Mouse (Mus musculus) layer of hippocampus, adult 9-11 months (tissue): ENCODE measurements around the gene Smim20.

Experiments
- DNase-seq: peaks from one replicate; pipeline ENCODE4 v3.0.0; 2022

Smim20 gene

DNA sequence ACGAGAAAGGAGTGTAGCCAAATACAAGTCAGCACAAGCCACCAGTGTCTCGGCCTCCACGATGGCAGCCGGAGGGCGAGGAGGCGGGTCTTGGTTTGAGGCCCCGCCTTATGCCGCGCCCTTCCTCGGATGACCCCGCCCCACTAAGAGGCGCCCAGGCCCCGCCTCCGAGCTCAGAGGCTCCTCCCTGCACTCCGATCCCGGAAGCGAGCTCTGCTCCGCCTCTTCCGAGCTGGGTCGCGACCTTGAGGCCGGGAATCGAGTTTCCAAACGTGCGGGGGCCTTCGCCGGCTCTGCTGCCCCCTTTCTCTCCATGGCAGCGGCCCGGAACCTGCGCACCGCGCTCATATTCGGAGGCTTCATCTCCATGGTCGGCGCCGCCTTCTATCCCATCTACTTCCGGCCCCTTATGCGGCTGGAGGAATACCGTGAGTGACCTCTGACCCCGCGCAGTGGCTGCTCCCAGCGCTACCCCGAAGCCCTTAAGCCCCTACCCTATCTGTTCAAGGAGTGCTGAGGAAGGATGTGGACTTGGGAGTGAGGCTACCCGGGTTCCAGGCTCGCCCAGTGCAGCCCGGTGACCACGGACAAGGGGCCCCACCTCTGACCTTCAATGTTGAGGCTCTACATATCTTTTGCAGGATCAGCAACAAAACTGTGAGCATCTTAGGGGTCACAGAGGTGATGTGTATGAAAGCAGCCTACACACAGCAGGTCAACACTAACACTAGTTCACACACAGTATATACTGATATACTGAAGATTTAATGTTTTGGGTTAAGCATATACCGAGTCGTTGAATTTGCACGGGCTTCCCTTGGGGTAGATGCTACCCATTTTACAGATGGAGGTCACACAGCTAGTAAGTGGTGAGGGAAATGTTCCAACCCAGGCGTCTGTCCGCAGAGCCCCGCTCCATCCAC, at the start of gene Smim20:
Gene Smim20 (plus strand): TSS at position 153 of the 923 bp plus-strand sequence.
- peak; percentile 82 for DNase-seq

DNA sequence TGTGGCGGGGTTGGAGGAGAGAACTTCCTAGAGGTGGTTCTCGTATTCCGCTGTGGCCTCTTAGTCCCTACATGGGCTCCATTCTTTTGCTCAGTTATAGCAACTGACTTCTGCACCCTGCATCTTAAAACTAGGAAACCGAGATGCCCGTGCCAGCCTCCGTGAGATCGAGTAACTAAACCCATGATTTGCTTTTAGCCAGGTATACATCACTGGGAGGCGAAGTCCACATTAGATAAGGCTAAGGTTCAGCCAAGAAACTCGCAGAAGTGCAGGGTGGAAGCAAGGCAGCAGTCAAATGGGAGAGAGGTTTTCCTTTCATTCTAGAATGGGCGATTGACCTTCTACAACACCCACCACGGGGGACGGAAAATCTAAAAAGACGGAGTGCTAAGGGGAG, 41.4 kb upstream of the Smim20 start:
- DNase-seq, result no peak

DNA sequence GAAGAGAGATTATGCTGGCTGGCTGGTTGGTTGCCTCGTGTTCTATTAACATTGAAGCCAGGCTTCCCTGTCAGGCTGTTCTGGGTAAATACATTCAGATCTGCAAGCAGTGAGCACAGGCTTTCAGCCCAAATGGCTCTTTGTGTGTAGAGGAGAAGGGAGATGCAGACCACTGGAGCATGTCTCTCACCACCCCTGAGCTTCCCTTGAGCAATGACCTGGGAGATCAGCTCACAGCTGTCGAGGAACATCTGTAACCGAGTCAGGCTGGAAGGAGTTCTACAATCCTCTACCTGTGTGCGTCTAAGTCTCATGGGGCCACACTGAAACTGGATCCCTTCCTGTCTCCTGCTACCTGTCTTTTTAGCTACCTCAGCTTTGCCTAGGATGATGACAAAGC, 36.3 kb upstream of the Smim20 start:
- DNase-seq, result no peak

DNA sequence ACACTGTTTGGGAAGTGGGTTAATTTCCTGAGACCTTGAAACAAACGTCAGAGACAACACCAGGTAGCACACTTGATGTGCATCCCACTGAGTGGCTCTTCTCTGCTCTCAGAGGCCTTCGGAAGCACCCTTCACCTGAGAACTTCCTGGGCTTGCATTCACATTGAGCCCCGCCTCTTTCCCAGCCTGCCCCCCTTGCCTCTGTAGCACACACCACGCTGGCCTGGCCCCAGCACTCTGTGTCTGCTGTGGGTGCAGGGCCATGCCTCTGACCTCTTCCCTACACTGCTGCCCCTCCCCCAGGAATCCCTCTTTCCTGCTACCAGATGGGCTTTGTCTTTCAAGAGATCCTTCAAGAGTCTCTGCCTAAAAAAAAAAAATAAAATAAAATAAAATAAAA, 31.3 kb upstream of the Smim20 start:
- DNase-seq, result no peak

DNA sequence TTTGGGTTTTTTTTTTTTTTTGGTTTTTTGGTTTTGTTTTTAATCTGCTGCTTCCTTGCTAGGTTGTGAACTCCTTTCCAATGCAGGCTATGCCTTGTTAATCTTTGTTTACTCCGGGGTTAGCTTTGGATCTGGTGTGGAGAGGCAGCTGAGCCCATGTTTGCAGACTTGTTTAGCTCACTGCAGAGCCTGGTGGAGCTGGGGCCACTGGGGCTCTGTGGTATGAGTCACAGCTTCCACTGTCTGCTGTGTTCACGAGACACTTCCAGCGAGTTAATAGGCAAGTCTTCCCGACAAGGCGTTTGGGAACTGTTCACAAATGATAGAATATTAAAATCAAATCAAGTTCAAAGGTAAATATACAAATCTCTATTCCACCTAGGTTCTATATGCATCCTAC, 30.7 kb upstream of the Smim20 start:
- DNase-seq, result peak; percentile 73

DNA sequence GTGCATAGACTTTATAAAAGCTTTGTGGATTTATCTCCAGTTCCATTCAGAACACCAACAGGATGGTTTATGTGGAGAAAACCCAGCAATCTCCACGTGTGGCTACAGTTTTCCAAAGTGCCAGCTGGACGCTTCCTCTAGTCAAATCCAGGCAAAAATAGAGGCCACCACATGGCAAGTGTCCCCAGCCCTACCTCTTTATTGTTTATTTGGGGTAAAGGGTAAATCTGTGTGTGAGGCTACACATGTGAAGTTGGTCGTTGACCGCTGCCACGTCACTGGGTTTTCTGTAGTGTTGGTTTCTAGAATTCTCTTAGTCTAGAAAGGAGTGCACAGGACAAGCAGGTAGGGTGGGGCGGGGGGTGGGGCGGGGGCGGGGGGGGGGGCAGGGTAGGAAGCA, 30.1 kb upstream of the Smim20 start:
- DNase-seq, result no peak

DNA sequence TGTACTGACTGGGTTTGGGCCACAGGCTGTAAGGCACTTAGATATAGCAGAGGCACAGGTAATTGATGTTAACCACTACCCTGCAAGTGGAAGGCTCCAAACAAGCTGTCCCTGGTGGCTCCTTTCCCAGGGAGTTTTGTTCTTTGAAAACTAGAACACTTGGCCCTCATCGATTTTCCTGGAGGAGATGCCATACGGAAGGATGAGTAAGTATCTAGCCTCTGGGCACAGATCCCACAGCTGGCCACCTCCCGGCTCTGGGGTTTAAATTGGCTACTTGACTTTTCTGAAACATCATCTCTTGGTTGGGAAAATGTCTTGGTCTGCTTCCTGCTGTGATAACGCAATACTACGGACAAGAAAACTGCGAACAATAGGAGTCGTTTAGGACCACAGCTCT, 28.1 kb upstream of the Smim20 start:
- DNase-seq, result no peak

DNA sequence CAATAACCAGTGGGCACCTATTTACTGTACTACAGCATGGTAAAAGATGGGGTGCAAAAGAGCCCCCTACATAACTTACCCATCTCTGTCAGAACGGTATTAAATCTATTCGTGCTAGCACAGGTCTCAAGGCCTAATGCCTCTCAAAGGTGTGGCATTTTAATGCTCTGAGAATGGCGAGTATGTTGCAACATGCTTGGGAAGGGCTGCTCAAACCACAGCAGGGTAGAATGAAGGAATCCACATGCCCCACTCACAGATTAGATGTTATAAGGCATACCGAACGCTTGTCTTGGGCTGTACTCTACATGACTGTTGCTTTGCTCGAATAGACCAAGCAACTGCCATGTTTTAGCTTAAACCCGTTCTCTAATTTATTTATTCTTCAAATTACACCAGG, 27.7 kb upstream of the Smim20 start:
- no peak for DNase-seq

DNA sequence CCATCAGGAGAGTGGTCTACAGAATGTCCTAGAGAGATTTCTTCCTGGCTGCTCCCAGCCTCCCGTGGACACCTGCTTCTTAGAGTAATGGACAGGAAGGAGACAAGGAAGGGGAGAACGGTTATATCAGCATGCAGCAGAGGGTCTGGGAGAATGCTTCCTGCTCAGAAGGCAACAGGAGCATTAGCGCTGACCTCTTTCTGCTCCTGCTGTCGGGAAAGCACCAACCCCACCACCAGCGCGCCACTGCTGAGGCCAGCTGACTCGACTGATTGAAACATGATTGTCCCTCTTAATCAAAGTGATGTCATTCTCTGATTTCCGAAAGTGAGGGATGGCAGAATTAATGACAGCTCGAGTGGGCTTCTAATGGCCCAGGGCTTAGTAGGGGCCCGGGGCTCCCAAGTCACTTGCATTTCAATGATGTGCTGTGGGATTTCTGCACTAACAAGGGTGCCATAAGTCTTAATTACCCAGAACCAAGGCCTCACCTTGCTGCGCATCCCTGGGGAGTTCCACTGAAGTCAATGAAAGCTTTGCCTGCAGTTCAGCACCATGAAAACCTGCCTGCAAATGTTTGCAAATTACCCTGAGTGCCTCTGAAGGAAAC, 26.9 kb upstream of the Smim20 start:
- DNase-seq, result no peak

DNA sequence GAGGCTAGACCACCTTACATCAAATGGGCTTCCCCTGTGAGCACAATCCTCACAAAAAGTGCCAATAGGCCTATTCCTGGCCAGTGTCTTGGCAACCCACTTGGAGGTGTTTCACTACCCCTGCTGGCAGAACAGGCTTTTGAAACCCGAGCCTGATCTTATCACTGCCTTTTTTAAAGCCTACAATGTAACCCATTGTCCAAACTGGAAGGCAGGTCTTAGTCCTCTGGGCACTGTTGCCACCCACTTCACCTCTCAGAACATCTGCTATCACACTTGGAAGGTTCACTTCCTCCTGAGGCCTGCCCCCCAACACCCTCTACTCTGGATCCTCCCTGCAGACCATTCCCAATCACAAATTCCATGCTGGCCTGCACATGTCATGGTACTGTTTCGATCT, 25.8 kb upstream of the Smim20 start:
- no peak for DNase-seq

DNA sequence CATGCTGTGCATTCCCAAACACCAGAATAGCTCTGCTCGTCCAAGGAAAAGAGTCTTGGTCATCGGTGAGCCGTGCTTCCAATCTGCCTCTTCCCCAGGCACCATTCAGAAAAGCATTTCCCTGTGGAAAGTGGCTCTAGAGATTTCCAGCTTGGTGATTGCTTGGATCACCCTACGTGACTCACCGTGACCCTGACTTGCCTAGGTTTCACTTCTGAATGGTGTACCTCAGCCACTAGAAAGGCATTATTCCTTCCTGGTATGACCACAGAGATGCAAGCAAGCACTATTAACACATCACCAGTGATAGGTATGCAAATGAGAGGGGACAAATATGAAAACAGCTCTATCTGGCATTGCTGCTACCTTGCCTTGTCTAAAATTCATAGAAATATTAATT, 24.9 kb upstream of the Smim20 start:
- no peak for DNase-seq

DNA sequence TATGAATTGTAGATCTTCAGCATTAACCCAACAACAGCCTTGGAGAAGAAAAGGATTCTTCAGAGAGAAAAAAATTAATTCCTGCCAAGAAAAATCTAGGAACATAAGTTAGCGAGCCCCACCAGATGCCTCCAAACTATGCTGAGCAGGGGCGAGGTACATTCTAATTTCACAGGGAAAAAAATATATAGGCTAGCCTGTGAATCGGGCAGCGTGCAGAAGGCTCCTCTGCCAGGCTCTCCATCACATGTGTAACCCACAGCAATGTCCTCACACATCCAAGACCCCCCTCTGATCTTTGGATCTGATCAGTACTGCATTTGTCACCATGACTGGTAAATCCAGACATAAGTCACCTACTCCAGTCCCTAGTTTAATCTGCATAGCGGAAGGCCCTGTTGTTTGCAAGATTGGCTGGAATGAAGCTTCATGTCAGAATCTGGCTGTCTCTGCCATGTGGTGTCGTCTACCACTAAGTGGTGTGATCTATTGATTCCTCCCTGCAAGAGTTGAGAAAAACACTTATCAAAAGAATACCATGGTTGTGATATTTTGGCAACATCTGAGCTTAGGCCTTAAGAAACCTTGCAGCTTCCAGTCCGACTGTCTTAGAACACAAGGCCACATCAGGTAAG, 23.9 kb upstream of the Smim20 start:
- peak; percentile 41 for DNase-seq

DNA sequence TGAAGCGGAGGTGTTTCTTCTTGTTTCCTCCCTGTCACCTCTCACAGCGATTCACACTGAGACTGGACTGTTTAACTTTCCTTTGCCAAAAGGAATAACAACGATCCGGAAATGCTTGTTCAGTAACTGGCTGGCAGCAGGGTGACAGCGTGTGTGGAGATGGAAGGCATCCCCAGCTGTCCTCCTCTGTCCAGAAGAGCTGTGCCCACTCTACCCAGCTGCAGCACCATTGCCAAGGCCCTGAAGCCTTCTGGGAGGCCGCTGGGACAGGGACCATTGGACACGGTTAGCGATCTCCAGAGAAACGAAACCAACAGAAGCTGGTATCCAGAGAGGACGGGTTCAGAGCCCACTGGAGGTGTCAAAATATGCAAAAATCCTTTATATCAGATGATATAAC, 22.9 kb upstream of the Smim20 start:
- no peak for DNase-seq

DNA sequence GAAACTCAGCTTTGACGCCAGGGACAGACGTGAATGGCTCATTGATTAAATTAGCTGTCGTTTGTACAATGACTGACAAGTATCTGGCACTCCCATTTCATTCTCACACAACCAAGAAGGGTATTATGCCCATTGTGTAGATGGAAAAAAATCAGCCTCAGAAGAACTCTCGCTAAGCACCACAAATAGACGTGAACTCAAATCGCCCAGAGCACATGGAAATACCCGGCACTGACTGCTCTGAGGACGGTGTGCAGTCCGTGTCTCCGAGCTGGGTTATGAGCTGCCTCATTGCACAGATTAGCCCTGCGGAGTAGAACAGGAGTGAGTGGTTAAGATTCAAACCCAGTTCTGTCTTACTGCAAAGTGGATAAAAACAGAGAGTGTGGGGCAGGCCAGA, 18.4 kb upstream of the Smim20 start:
- DNase-seq, result no peak

DNA sequence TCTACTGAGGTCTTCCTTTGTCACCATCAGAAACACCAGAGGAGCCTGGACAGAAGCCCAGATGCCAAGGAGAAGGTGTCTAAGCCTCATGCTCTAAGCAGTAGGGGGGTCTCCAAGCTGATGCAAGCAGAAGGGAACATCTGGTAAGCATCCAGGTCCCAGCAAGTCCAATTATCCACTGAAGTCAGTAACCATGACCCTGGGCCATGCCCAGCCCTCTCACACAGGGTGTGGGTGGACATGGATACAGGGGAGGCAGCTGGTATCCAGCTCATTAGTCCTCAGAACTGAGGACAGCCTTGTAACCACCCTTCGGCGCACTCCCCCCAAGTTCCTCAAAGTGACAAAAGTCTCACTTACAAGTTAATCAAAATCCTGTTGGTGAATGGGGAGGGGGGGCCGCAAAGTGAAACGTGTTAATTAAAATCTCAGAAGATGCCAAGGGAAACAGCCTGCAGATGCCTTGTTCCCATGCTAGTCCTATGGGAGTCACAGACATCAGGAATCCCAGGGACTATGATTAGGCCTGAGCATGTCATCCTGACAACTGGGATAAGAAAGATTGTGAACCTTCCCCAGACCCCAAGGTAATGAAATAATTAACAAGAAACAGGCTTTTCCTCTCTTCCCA, 17.3 kb upstream of the Smim20 start:
- DNase-seq, result no peak

DNA sequence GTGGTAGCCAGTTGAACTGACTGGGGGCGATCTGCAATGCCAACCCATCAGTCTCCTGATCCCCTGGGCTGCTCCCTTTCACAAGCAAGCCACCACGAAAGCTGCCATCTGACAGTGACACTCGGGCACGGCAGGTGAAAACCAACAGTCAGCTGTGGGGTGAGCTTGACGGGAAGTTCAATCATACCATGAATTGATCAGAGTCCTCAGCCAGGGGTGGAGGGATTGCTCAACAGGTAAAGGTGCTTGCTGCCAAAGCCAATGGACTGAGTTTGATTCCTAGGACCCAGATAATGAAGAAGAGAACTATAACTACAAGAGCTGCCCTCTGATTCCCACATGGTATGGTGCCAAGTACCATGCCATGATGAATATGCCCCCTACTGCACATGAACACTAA, 12.7 kb upstream of the Smim20 start:
- DNase-seq, result no peak

DNA sequence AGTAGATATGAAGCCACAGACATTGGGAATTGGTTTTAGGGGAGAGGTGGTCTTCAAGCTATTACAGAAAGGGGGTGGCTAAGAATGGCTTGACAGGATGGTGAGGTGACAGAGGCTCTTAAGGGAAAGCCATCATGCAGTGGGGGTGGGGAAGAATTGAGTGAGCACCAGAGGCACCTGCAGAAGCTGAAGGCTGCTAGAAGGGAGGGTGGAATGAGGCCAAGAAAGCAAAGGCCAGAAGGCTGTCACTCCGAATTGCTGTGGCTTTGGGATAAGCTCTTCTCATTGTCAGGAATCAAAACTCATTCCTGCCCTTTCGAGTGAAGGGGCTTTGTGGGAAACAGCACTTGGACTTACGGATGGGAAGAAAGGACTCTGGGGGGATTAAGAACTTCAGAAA, 12.1 kb upstream of the Smim20 start:
- DNase-seq, result no peak

DNA sequence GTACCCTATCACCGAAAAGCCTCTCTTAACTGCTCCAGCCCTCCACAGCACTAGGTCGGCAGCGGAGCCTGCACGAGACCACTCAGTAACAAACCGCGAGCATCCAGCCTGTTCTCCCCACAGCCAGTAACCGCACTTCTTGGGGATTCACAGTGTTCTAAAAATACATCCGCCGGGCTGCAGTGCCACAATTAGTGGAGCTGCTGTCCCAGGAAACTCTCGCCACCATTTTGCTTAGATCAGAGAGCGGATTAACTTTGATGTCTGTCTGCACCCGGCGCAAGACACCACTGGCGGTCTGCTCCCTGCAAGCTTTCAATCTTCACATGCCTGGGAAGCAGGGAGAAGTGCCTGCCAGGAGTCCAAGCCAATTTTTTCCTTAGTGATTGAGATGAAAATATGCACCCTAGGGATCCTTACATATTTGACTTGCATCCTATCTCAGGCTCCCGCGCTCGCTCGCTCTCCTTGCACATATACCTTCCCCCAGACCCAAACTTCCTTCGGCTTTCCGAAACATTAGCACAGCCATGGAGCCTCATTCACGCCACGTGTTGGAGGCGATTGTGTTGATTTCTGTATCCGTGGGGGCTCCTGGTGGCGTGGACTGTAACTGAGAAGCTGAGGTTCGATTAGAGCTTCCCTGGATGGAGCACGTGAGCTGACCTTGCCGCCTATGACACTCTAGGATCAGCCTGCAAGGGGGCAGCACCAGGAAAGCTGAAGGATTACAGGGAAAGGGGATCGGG, 8.7 kb upstream of the Smim20 start:
- no peak for DNase-seq

DNA sequence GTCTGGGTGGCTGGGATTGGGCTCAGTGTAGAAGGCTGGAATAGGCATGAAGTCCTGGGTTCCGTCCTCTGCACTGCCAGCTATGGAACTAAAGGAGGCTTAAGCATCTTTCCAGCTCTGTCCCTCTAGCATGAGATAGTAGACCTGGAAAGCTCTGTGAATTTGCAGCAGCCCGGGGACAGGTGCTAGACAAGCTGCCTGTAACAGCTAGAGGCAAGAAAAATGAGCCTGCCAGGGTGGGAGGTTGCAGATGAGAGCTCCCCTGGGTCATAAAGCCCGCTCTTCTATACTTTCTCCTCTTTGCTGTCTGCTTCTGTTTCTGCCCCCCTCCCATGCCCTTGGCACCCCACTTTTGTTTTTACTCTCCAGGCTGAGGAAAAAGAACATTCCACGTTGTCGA, 7.0 kb upstream of the Smim20 start:
- DNase-seq, result no peak

DNA sequence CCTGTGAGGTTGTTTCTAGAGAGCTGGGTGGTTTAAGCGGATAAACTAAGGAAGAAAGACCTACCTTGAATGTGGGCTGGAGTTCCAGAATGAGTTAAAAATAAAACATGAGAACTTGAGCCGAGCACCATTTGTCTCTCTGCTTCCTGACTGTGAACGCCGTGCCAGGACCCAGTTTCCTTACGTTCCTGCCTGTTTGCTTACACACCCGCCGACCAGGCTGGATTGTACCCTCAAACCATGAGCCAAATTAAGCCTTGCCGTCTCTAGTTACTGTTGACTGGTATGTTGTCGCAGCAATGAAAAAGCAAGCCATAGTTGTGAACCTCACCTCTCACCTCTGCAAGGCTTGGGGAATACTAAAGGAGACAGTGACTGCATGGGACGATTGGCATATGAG, 4.9 kb upstream of the Smim20 start:
- DNase-seq, result no peak

DNA sequence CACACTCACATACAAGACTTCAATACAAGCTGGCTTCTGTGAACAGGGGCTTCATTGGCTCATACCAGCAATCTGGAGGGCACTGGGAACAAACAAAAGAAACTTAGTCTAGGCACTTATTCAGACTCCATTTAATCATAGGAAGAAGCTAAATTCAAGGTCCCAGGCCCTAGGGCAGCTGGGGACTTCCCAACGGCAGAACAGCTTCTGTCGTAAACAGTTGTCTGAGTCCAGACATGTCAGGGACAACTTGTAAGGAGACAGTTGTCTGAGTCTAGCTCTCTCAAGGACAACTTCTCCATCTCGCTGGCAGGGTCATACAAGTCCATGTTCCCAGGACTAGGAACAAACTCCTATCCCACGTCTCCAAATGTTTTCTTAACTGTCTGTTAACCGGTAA, 2.8 kb upstream of the Smim20 start:
- no peak for DNase-seq

DNA sequence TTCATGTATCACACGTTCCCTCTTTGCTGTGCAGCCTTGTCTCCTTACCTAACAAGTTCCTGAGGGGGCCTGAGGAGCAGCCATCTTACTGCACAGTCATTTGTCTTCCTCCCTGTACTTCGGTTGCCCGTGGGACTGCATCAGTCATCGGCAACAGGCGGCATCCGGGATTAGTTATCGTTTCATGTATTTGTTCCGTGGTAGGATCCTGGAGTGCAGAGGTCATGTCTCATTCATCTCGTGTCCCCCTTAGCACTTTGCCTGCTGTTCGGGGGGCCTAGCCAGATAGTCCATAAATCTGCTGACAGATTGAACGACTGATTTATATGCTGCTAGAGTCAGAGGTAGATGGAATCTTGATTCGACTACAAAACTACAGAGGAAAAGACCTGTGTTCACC, 1.1 kb upstream of the Smim20 start:
- no peak for DNase-seq

DNA sequence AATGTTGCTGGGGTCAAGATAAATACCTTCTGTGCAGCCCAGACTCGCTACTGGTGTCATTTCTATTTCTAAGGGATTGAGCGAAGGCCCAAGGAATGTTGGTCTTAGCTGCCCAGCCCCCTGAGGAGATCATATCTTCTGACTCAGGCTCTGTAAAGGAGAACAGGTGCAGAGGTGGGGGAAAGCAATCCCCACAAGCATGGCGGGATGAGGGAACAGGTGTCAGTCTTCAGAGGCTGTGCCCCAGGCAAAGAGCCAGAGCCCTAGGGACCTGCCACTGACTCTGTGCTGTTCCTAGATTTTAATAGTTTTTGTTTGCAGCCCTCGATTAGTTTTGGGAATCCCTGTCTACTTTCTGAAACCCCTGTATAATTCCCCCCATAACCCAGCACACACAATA, 702 bp upstream of the Smim20 start:
- DNase-seq, result no peak
